Mouse (Mus musculus) spleen, postnatal 14 days (tissue): ENCODE results near the gene Stard13.

Source experiments
- DNase-seq, 2 experiments: peaks; one replicate each; pipeline ENCODE4 v3.0.0; 2021 to 2022; ENCODE audit warnings: low spot score in 2 of 2

Gene Stard13

GRCm38 (mm10) chr5:151181288-151181687 is 52.3 kb downstream of the Stard13 start:
- DNase-seq, result no peak

GRCm38 (mm10) chr5:151180176-151180785 is 53.4 kb downstream of the Stard13 start:
- DNase-seq, result no peak

- no peak for DNase-seq
These were observed 56.5 kb downstream of the Stard13 start for GRCm38 (mm10) chr5:151177171-151177570.

GRCm38 (mm10) chr5:151175897-151176313 is 57.7 kb downstream of the Stard13 start:
- DNase-seq, result no peak

- no peak for DNase-seq
These were observed 58.9 kb downstream of the Stard13 start for GRCm38 (mm10) chr5:151174485-151175460.

GRCm38 (mm10) chr5:151173774-151174173 is 59.9 kb downstream of the Stard13 start:
- no peak for DNase-seq

- DNase-seq, result no peak
These were observed 63.4 kb downstream of the Stard13 start for GRCm38 (mm10) chr5:151170168-151170750.

- DNase-seq, result no peak
These were observed 65.4 kb downstream of the Stard13 start for GRCm38 (mm10) chr5:151168191-151168590.

- no peak for DNase-seq
These were observed 66.0 kb downstream of the Stard13 start for GRCm38 (mm10) chr5:151167641-151168040.

- DNase-seq, result no peak
These were observed 67.4 kb downstream of the Stard13 start for GRCm38 (mm10) chr5:151166266-151166665.

GRCm38 (mm10) chr5:151165381-151166016 is 68.1 kb downstream of the Stard13 start:
- no peak for DNase-seq

- no peak for DNase-seq
These were observed 68.8 kb downstream of the Stard13 start for GRCm38 (mm10) chr5:151164815-151165214.

GRCm38 (mm10) chr5:151162642-151163041 is 71.0 kb downstream of the Stard13 start:
- DNase-seq, result no peak

- DNase-seq, result no peak
These were observed 78.4 kb downstream of the Stard13 start for GRCm38 (mm10) chr5:151155247-151155646.

GRCm38 (mm10) chr5:151154780-151155179 is 78.9 kb downstream of the Stard13 start:
- DNase-seq, result no peak

GRCm38 (mm10) chr5:151154030-151154429 is 79.6 kb downstream of the Stard13 start:
- DNase-seq, result no peak

- no peak for DNase-seq
These were observed 82.1 kb downstream of the Stard13 start for GRCm38 (mm10) chr5:151151549-151151948.

- no peak for DNase-seq
These were observed 84.1 kb downstream of the Stard13 start for GRCm38 (mm10) chr5:151149509-151149908.

- DNase-seq, result no peak
These were observed 85.6 kb downstream of the Stard13 start for GRCm38 (mm10) chr5:151148079-151148478.

GRCm38 (mm10) chr5:151145807-151146206 is 87.8 kb downstream of the Stard13 start:
- no peak for DNase-seq

- no peak for DNase-seq
These were observed 89.7 kb downstream of the Stard13 start for GRCm38 (mm10) chr5:151143955-151144354.
